Mouse (Mus musculus) frontal cortex, postnatal 36 days (tissue): Measurements from ENCODE around the gene Ankar.

Experiments
- DNase-seq, 2 experiments: peaks; one replicate each; pipeline ENCODE4 v3.0.0; 2022; ENCODE audit warnings: low spot score in 2 of 2

The Ankar gene

GRCm38 (mm10) chr1:72711684-72712083 lies 11.3 kb upstream of the Ankar start:
- DNase-seq, result no peak

- DNase-seq, result peak; percentile 97 to 99
Observed at GRCm38 (mm10) chr1:72710753-72711653, 10.6 kb upstream of the Ankar start, which contains the start of gene Rpl37a. Gene Rpl37a (plus strand): TSS chr1:72711290.

- no peak for DNase-seq
Observed at GRCm38 (mm10) chr1:72707525-72707924, 7.1 kb upstream of the Ankar start.

GRCm38 (mm10) chr1:72698651-72699050 lies 1.7 kb downstream of the Ankar start:
- DNase-seq, result no peak

GRCm38 (mm10) chr1:72696256-72696655 lies 4.1 kb downstream of the Ankar start:
- no peak for DNase-seq

- peak in 1 of 2 experiments; percentile 0 for DNase-seq
Observed at GRCm38 (mm10) chr1:72673070-72673469, 27.3 kb downstream of the Ankar start.

GRCm38 (mm10) chr1:72640658-72641410 lies 59.5 kb downstream of the Ankar start:
- peak; percentile 57 to 77 for DNase-seq

- no peak for DNase-seq
Observed at GRCm38 (mm10) chr1:72635221-72635620, 65.2 kb downstream of the Ankar start.

GRCm38 (mm10) chr1:72612172-72612571 lies 88.2 kb downstream of the Ankar start:
- no peak for DNase-seq

GRCm38 (mm10) chr1:72609887-72610877 lies 90.2 kb downstream of the Ankar start:
- DNase-seq, result no peak

- DNase-seq, result no peak
Observed at GRCm38 (mm10) chr1:72609129-72609528, 91.2 kb downstream of the Ankar start.

- no peak for DNase-seq
Observed at GRCm38 (mm10) chr1:72606186-72606673, 94.1 kb downstream of the Ankar start.

GRCm38 (mm10) chr1:72602803-72603202 lies 97.6 kb downstream of the Ankar start:
- no peak for DNase-seq

GRCm38 (mm10) chr1:72602186-72602585 lies 98.2 kb downstream of the Ankar start:
- DNase-seq, result no peak

GRCm38 (mm10) chr1:72601233-72601632 lies 99.1 kb downstream of the Ankar start:
- DNase-seq, result no peak

- DNase-seq, result no peak
Observed at GRCm38 (mm10) chr1:72600778-72601177, 99.6 kb downstream of the Ankar start.

GRCm38 (mm10) chr1:72599146-72600101 lies 101.0 kb downstream of the Ankar start:
- DNase-seq, result no peak

- no peak for DNase-seq
Observed at GRCm38 (mm10) chr1:72596231-72596630, 104.1 kb downstream of the Ankar start.

GRCm38 (mm10) chr1:72595686-72596085 lies 104.7 kb downstream of the Ankar start:
- DNase-seq, result no peak

GRCm38 (mm10) chr1:72593340-72593951 lies 106.9 kb downstream of the Ankar start:
- peak; percentile 78 to 84 for DNase-seq
